Mouse (Mus musculus): ENCODE measurements around the gene Slc25a24.

The Slc25a24 gene

DNA sequence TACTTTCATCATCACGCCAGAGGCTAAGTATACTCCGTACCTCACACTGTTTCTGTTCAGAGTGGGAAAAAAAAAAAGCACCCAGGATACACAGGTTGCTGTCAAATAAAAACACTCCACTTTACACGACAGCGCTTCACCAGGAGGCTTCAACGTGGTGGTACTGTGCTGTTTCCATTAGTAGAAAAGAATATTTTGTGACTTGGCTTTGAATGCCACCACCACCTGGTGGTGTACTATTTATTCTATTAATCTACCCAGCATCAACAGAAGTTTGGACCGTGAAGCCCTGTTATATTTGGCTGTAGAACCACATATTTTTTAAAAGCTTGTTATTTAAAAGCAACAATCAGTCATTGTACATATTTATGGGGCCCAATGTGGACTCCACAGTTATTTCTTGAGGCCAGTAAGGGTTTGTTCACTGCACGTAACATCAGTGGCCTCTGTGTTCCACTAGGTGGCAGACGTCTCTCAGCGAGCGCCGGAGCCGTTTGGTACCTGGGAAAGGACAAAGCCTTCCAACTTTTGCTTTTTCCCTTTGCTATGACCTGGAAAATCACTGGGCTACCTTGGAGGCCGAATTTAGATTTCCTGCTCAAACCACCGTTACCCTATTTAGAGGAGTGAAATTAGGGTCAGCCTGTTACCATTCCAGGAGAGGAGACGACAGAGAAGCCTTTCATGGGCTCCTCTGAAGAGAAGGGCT, 48.3 kb downstream of the Slc25a24 start:
- peak; percentile 69 for DNase-seq

DNA sequence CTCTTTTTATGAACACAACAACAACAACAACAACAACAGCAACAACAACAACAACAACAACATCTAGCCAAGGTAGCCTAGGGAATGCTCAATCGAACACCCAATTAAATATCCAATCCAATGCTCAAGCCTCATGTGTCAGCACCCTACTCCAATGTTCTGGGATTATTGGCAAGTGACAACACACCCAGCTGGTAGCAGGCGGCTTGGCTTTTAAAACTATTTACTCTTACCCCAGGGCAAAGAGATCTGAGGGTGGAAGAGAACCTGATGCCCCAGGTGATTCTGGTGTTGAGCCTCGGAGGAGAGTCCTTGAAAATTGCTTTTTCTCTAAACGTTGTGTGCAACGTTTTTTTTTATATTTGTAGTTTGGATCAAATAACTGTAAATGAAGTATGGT, 51.4 kb downstream of the Slc25a24 start:
- DNase-seq, result no peak

DNA sequence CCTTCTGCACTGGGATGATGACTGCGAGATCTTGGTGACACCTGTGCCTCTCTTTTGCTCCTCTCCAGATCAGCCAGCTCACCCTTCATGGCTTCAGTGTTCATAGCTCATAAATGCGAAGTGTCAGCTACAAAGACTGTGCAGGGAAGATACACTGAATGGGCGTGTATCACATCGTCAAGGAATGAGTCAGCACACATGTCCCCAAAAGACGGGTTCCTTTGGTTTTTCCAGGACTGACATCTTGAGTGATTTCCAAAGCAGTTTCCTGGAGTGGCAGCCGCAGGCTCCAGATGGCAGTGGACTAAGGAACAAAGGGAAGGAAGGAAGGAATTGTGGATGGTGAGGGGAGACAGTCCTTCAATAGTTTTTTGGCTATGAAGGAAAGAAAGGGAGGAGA, 55.8 kb downstream of the Slc25a24 start:
- DNase-seq, result no peak

DNA sequence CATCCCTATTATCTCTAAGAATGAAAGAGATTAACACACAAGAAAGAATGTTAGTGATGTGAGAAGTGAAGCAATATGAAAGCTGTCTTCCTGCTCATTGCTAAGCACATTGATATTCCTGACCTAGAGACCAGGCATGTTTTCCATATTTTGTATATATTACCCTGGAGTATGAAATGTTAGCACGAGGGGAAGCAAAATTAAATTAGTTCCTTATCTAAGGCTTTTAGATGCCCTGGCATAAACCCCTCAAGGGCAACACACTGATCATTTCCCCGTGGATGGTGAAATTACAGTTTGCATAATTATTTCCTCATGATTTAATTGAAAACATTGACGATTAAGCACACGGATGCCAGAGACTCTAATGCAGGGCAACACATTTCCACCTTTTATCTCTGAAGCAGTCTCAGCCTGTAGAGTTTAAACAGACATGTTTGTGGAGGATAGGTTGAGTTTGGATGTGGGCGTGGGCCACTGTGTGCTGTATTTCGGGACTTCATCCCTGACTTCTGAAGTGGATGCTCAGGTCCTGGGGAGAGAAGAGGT, 56.7 kb downstream of the Slc25a24 start:
- DNase-seq, result no peak

DNA sequence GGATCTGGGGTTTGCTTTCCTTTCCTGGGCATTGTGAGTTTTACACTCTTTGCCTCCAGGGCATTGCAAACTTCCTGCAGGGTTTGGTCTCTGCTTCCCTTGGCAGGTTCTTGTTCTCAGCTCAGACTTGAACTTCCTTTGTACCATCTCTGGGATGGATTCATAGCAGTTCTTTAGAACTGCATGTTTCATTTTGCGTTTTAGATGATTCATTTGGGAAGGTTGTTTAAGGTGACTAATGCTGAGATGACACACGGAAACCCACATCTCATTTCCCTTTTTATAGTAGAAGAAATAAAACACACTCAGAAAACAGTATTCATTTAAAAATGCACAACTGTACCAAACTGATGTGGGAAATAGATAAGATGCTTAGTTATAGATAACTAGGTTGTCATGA, 73.2 kb downstream of the Slc25a24 start:
- DNase-seq, result no peak

DNA sequence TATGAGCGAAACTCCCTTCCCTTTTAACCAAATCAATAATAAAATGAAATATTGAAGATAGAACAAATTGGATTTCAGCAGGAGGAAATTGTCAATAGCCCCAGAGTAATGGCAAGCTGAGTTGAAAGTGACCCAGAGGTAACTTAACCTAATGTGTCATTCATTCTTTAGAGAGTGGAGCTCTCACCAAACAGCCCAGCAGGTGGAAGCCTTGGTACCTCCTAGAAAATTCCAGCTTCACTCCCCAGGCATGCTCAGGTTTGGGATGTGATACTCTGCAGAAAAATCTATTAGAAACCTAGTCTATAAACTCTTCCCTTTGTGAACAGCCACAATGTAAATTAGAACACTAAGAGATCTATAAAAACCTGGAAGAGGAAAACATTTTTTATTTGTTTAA, 76.3 kb downstream of the Slc25a24 start:
- DNase-seq, result no peak

DNA sequence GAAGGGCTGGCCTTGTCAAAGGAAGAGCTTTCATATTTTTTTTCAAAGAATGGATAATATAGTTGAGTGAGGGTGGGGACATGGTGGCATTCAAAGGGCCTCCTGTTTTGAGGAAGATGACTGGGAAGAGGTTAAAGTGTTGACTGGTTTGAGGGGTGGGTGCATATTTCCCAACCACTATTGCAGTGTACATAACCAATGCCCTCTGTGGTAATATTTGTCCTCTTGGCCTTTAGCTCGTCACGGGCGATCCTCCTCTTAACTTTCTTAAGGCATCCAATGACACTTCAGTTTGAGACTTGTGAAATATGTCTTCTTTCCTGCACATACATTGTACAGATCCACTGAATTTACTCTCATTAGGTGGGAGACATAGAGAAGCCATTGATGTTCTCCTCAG, 89.4 kb downstream of the Slc25a24 start:
- no peak for DNase-seq

DNA sequence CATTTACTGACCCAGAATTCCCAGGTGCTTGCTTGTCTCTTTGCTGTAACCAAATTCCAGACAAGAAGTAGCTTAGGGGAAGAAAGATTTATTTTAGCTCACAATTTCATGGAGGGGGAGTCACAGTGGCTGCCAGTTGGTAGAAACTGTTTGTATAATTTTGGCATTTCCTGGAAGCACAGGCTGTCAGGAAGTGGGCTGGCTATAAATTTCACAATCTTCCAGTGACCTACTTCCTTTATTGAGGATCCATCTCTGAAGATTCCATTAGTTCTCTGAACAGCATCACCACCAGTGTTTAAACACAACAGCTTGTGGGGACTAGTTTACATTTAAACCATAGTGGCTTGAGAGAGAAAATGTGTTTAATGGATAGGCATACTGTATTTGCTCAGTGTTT, 93.4 kb downstream of the Slc25a24 start:
- no peak for DNase-seq

Measured in thymus, postnatal 4 days (tissue).